8 mouse cellular contexts compared by ENCODE assay signal in genomic region chr19:46623790-46624772, GRCm38 (mm10). TPM values are rescaled to one million over a fixed set of nuclear protein-coding genes. Genes with fewer than 3 reads are reported as not detected.
A peak's percentile ranks its signal among the peaks of the same experiment; 100 is the strongest.
DNase-seq lines count a peak whose midpoint lies in the region; ATAC-seq and TF ChIP-seq lines count a peak whose summit lies in the region.

No protein-coding gene starts in this region.

- 0 out of 2 replicates have a peak, but pooled peaks have one; percentile 13 for ATAC-seq in forebrain, embryonic 13.5 days
- peak; percentile 53 for ATAC-seq in hindbrain, embryonic 11.5 days (ENCODE audit: low FRiP score)
- ATAC-seq in liver, embryonic 14.5 days (ENCODE audit: insufficient read depth), result peak; percentile 9; the same call in 1 of the 2 replicates
- peak; percentile 51; the same call in 1 of the 2 replicates for ATAC-seq in neural tube, embryonic 13.5 days (ENCODE audit: low read depth)

- no peaks in the 10 kb centered on the region for H3K9me3 ChIP-seq in forebrain, embryonic 13.5 days (replicated peaks)
- H3K9me3 ChIP-seq in hindbrain, embryonic 11.5 days (ENCODE audit: control insufficient read depth, low read length), result no peaks in the 10 kb centered on the region
- H3K9me3 ChIP-seq in liver, embryonic 14.5 days (ENCODE audit: control insufficient read depth, low read length), result no peaks in the 10 kb centered on the region
- no peaks in the 10 kb centered on the region for H3K9me3 ChIP-seq in neural tube, embryonic 13.5 days

- no peak for TF ChIP-seq EP300 in liver, embryonic 14.5 days (IDR thresholded peaks at IDR 0.05; ENCODE audit: low read depth)

- peak overlapping the region; percentile 48; the same call in 1 of the 2 replicates for H3K9ac ChIP-seq in forebrain, embryonic 13.5 days
- peak overlapping the region; percentile 8; the same call in 1 of the 2 replicates for H3K9ac ChIP-seq in hindbrain, embryonic 11.5 days (ENCODE audit: low read depth, low read length)
- no peak overlapping the region for H3K9ac ChIP-seq in liver, embryonic 14.5 days (replicated peaks)
- H3K9ac ChIP-seq in neural tube, embryonic 13.5 days, result peak overlapping the region; percentile 60

- H3K4me3 ChIP-seq in forebrain, embryonic 13.5 days, result no peak overlapping the region
- 0 out of 2 replicates have a peak overlapping the region, but pooled peaks have one; percentile 0 for H3K4me3 ChIP-seq in hindbrain, embryonic 11.5 days (ENCODE audit: low read depth, low read length)
- H3K4me3 ChIP-seq in liver, embryonic 14.5 days (ENCODE audit: insufficient read depth in 1 of 2, low read depth in 2 of 2, low read length in 2 of 2), result peak overlapping the region; percentile 21 to 30; a peak in 3 of 4 replicates
- H3K4me3 ChIP-seq in neural tube, embryonic 13.5 days, result peak overlapping the region; percentile 22

- DNase-seq in cerebellum, postnatal 25 days, result peak; percentile 53 to 61
- DNase-seq in hindbrain, embryonic 11.5 days (ENCODE audit: low spot score), result peak; percentile 62
- no peak for DNase-seq in liver, embryonic 14.5 days (ENCODE audit: low read depth in 3 of 3, low spot score in 3 of 3)
- no peak for DNase-seq in layer of hippocampus, adult 9-10 months (ENCODE audit: low spot score)
- no peak for DNase-seq in frontal cortex, adult 2 months (ENCODE audit: extremely low spot score in 1 of 2, low spot score in 1 of 2)
- DNase-seq in layer of hippocampus, postnatal 10 days (ENCODE audit: low spot score in 2 of 2), result no peak

- H3K4me2 ChIP-seq in forebrain, embryonic 13.5 days, result peak overlapping the region; percentile 44
- peak overlapping the region; percentile 23 for H3K4me2 ChIP-seq in hindbrain, embryonic 11.5 days (replicated peaks; ENCODE audit: low read depth, low read length)
- H3K4me2 ChIP-seq in liver, embryonic 14.5 days (ENCODE audit: low read depth), result peak overlapping the region; percentile 47
- H3K4me2 ChIP-seq in neural tube, embryonic 13.5 days, result peak overlapping the region; percentile 52

- no peak overlapping the region for H3K27ac ChIP-seq in forebrain, embryonic 13.5 days
- peak overlapping the region; percentile 31 for H3K27ac ChIP-seq in hindbrain, embryonic 11.5 days (ENCODE audit: low read depth, low read length)
- no peak overlapping the region for H3K27ac ChIP-seq in liver, embryonic 14.5 days
- H3K27ac ChIP-seq in neural tube, embryonic 13.5 days (replicated peaks), result peak overlapping the region; percentile 69

- H3K27me3 ChIP-seq in forebrain, embryonic 13.5 days, result no peaks in the 10 kb centered on the region
- H3K27me3 ChIP-seq in hindbrain, embryonic 11.5 days (ENCODE audit: control insufficient read depth, insufficient read depth, low read length), result no peaks in the 10 kb centered on the region
- H3K27me3 ChIP-seq in liver, embryonic 14.5 days (ENCODE audit: control insufficient read depth, insufficient read depth, low read length), result no peaks in the 10 kb centered on the region
- no peaks in the 10 kb centered on the region for H3K27me3 ChIP-seq in neural tube, embryonic 13.5 days

- 29% methylated on average over 19 of the region's 19 CpGs for WGBS in forebrain, embryonic 13.5 days
- WGBS in hindbrain, embryonic 11.5 days, result 20% methylated on average over 19 of the region's 19 CpGs
- 69% methylated on average over 19 of the region's 19 CpGs for WGBS in liver, embryonic 14.5 days (ENCODE audit: insufficient replicate concordance)
- 20% methylated on average over 19 of the region's 19 CpGs for WGBS in neural tube, embryonic 13.5 days

- H3K36me3 ChIP-seq in forebrain, embryonic 13.5 days (ENCODE audit: poor library complexity, severe bottlenecking), result peaks cover 15% of the 10 kb centered on the region
- no peaks in the 10 kb centered on the region for H3K36me3 ChIP-seq in hindbrain, embryonic 11.5 days (ENCODE audit: control insufficient read depth, insufficient read depth, low read length)
- H3K36me3 ChIP-seq in liver, embryonic 14.5 days (replicated peaks; ENCODE audit: control insufficient read depth, insufficient read depth, low read depth), result no peaks in the 10 kb centered on the region
- H3K36me3 ChIP-seq in neural tube, embryonic 13.5 days, result peaks cover 13% of the 10 kb centered on the region

- H3K4me1 ChIP-seq in forebrain, embryonic 13.5 days, result peaks cover 55% of the 10 kb centered on the region
- H3K4me1 ChIP-seq in hindbrain, embryonic 11.5 days (replicated peaks; ENCODE audit: control insufficient read depth, insufficient read depth, low read length), result peaks cover 30% of the 10 kb centered on the region
- H3K4me1 ChIP-seq in liver, embryonic 14.5 days (replicated peaks; ENCODE audit: control insufficient read depth in 2 of 2, insufficient read depth in 2 of 2, low read length in 1 of 2), result peaks cover 0 to 8% of the 10 kb centered on the region in 2 experiments; a peak in 1 of 4 replicates
- peaks cover 65% of the 10 kb centered on the region for H3K4me1 ChIP-seq in neural tube, embryonic 13.5 days (replicated peaks)

- TF ChIP-seq CTCF in liver, embryonic 14.5 days (IDR thresholded peaks at IDR 0.05; ENCODE audit: low read depth), result no peak

RNA-seq across cellular contexts. Expression of gene Wbp1l, which starts 25.2 kb away (rescaled TPM):
- polyA plus RNA-seq in forebrain, embryonic 13.5 days (2015; fragmentation: Nextera tagmentation; extraction: Ambion mirVana), result 33.1 and 36.5 TPM in 2 replicates
- polyA plus RNA-seq in hindbrain, embryonic 11.5 days (2014; fragmentation: Nextera tagmentation; extraction: Ambion mirVana), result 31.5 and 33.4 TPM in 2 replicates
- polyA plus RNA-seq in liver, embryonic 14.5 days (2012; rRNA removed), result 10.6 and 10.7 TPM in 2 replicates
- polyA plus RNA-seq in liver, embryonic 14.5 days (2014; fragmentation: Nextera tagmentation; extraction: Ambion mirVana), result 9.8 and 11.8 TPM in 2 replicates
- 38.0 and 43.2 TPM in 2 replicates for polyA plus RNA-seq in neural tube, embryonic 13.5 days (2015; fragmentation: Nextera tagmentation; extraction: Ambion mirVana)
- polyA plus RNA-seq in frontal cortex, adult 2 months (2012; rRNA removed), result 26.8 and 29.1 TPM in 2 replicates
- total RNA-seq in layer of hippocampus, postnatal 10 days (2021), result 10 to 100 TPM; 32.5 to 39.0 TPM

RNA-seq across cellular contexts. Expression of gene Cyp17a1, which starts 48.9 kb away (rescaled TPM):
- polyA plus RNA-seq in forebrain, embryonic 13.5 days (2015; fragmentation: Nextera tagmentation; extraction: Ambion mirVana), result not detected in 2 replicates
- polyA plus RNA-seq in hindbrain, embryonic 11.5 days (2014; fragmentation: Nextera tagmentation; extraction: Ambion mirVana), result 0.29 TPM in 1 of 2 replicates, not detected in the other
- 0.06 and 0.08 TPM in 2 replicates for polyA plus RNA-seq in liver, embryonic 14.5 days (2012; rRNA removed)
- polyA plus RNA-seq in liver, embryonic 14.5 days (2014; fragmentation: Nextera tagmentation; extraction: Ambion mirVana), result 0.13 and 0.18 TPM in 2 replicates
- polyA plus RNA-seq in neural tube, embryonic 13.5 days (2015; fragmentation: Nextera tagmentation; extraction: Ambion mirVana), result not detected in 2 replicates
- polyA plus RNA-seq in frontal cortex, adult 2 months (2012; rRNA removed), result 0.78 TPM in 1 of 2 replicates, not detected in the other
- not detected for total RNA-seq in layer of hippocampus, postnatal 10 days (2021)

RNA-seq across cellular contexts. Expression of gene Sfxn2, which starts 50.9 kb away (rescaled TPM):
- 12.4 and 13.2 TPM in 2 replicates for polyA plus RNA-seq in forebrain, embryonic 13.5 days (2015; fragmentation: Nextera tagmentation; extraction: Ambion mirVana)
- 9.3 and 11.1 TPM in 2 replicates for polyA plus RNA-seq in hindbrain, embryonic 11.5 days (2014; fragmentation: Nextera tagmentation; extraction: Ambion mirVana)
- polyA plus RNA-seq in liver, embryonic 14.5 days (2012; rRNA removed), result 5.8 and 7.4 TPM in 2 replicates
- 15.0 and 15.9 TPM in 2 replicates for polyA plus RNA-seq in liver, embryonic 14.5 days (2014; fragmentation: Nextera tagmentation; extraction: Ambion mirVana)
- 10.6 and 12.9 TPM in 2 replicates for polyA plus RNA-seq in neural tube, embryonic 13.5 days (2015; fragmentation: Nextera tagmentation; extraction: Ambion mirVana)
- polyA plus RNA-seq in frontal cortex, adult 2 months (2012; rRNA removed), result 6.0 and 7.5 TPM in 2 replicates
- total RNA-seq in layer of hippocampus, postnatal 10 days (2021), result 1 to 10 TPM; 8.5 to 9.9 TPM

RNA-seq across cellular contexts. Expression of gene Arl3, which starts 51.1 kb away (rescaled TPM):
- 233 and 245 TPM in 2 replicates for polyA plus RNA-seq in forebrain, embryonic 13.5 days (2015; fragmentation: Nextera tagmentation; extraction: Ambion mirVana)
- polyA plus RNA-seq in hindbrain, embryonic 11.5 days (2014; fragmentation: Nextera tagmentation; extraction: Ambion mirVana), result 145 and 160 TPM in 2 replicates
- 14.7 and 27.6 TPM in 2 replicates for polyA plus RNA-seq in liver, embryonic 14.5 days (2012; rRNA removed)
- polyA plus RNA-seq in liver, embryonic 14.5 days (2014; fragmentation: Nextera tagmentation; extraction: Ambion mirVana), result 17.1 and 17.6 TPM in 2 replicates
- 208 and 217 TPM in 2 replicates for polyA plus RNA-seq in neural tube, embryonic 13.5 days (2015; fragmentation: Nextera tagmentation; extraction: Ambion mirVana)
- 249 and 253 TPM in 2 replicates for polyA plus RNA-seq in frontal cortex, adult 2 months (2012; rRNA removed)
- total RNA-seq in layer of hippocampus, postnatal 10 days (2021), result 100 to 1,000 TPM; 133 to 138 TPM

Comparison
In these comparisons a context has a peak if more than half of its experiments do, and no peak if none do; other contexts are left out.
1. DNase-seq: peak in cerebellum, postnatal 25 days (2 of 2) and hindbrain, embryonic 11.5 days (single experiment); none in liver, embryonic 14.5 days (0 of 3), layer of hippocampus, adult 9-10 months (single experiment), frontal cortex, adult 2 months (0 of 2) and layer of hippocampus, postnatal 10 days (0 of 2).
2. H3K27ac ChIP-seq: peak in hindbrain, embryonic 11.5 days (single experiment) and neural tube, embryonic 13.5 days (single experiment); none in forebrain, embryonic 13.5 days (single experiment) and liver, embryonic 14.5 days (single experiment).
3. Peak in every context shown above with its lines, with median percentiles within 50 percentile points of each other: ATAC-seq and H3K4me2 ChIP-seq.